Mouse (Mus musculus) adrenal gland (tissue): ENCODE measurements around the gene Hs3st5.

Source experiments
- intact Hi-C: fragments of 180-260 bp; cut with DNase I; formaldehyde crosslinking; loops from one replicate; pipeline ENCODE4 v1.15.1; 2025
- long read RNA-seq, 2 experiments: library from polyadenylated mRNA; unstranded; transcript quantifications; one replicate each; pipeline ENCODE4 v2.0.0; 2020; ENCODE audit warnings: borderline replicate concordance in 1 of 2; ENCODE audit not compliant: insufficient replicate concordance in 1 of 2

Gene Hs3st5
- long read RNA-seq, experiment 1, result 0 reads
- long read RNA-seq, experiment 2, partial matches to known transcripts, result 0 of 2 reads
- long read RNA-seq, experiment 2, other reads (novel, unspliced or antisense), result 0 of 2 reads

DNA sequence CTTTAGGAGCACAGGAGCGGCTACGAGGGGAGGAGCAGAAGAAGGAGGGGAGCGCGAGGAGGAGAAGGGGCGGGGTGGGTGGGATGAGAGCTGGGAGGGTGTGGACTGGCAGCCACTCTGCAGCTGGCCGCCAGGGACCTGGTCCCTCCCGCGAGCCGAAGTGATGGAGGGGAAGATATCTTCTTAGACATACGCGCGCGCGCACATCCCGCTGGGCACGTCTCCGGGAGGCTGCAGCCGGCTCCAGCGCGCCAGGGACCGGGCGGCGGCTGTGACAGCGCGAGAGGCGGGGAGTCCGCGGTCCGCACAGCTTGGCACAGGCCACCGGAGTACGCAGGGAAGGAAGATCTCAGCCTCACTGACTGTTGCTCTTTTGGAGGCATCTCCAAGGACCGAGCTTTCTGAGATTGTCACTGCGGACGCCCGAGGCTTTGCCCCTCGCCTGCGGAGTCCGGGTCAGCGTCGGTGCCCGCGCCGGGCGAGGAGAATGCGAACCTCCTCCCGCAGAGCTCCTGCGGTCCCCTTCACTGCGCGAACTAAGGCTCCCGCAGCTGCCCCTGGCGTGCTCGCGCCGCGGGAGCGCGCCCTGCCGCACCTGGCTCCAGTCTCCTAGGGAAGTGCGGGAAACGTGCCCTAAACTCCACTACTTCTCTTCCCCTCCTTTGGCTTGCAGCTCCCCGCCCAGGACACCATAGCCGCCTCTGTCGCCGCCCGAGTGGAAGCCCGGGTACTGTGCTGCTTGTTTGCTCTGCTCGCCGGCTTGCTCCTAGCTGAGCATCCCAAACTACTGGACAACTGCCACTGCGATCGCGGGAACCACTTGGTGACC lies at the start of gene Hs3st5:
Gene Hs3st5, plus strand, starts transcription at position 88 of the 829 bp plus-strand sequence.
- intact Hi-C loops, result no loop called here

DNA sequence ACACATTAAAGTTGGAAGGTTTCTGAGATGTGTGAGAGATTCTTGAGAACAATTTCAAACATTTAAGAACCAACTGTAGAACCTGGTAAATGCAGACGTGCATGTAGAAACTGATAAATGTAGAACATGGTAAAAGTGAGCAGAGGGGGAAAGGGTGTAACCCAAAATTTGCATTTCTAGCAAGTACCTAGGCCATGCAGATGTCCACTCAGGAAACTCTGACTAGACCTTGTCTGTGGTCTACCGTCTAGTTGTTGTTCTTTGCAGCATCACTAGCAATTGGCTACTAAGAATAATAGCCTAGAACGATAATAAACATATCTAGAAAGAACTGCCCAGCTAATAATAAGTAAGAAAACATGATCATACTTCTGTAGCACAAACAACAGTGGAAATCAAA lies 38.0 kb upstream of the Hs3st5 start:
- intact Hi-C loops, result no loop called here

DNA sequence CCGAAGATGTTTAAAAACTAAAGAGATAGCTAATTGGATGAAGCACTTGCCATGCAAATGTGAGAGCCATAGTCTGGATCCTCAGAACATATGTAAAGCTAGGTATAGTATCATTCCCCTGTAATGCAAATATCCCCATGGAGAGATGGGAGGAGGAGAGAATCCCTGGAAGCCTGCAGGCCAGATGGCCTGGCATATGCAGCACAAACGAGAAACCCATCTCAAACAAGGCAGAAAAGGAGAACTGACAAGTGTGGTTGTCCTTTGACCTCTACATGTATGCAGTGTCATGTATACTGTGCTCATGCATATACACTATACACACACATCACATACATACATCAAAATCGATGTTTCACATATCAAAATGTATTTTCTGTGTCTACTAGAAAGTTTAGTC lies 35.5 kb upstream of the Hs3st5 start:
- intact Hi-C loops, result no loop called here

DNA sequence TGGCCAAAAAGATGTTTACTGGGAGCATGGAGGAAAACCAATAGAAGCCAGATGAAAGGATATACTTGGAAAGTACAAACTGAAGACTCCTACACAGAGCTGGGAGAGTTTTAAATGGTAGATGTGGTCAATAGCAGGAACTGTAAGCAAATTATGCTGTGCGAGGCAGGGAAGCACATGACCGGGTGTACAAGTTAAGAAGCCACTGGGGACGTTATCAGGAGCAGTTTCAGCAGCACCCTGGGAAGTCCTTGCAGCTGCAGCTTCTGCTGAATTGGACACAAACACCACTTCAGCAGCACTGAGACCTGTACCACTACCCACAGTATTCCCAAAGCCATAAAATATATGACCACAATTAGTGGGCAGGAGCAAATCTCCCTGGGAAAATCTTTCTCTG lies 31.8 kb upstream of the Hs3st5 start:
- intact Hi-C loops, result no loop called here

DNA sequence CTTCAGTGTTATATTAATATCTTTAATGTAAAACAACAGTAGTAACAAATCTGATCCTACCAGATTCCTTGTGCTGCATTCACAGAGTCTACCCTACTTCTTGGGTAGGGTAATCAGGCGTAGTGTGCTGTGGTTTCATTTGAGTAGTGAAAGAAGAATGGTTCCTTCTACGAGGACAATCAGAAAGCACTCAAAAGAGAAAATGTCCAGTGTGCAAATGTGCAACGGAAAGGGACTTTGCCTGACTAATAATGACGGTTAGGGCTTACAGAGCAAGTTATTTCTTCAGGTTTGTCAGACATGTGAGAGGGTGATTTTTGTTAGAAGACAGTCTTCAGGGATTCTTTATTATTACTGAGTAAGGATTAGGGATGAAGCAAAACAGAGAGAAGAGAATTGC lies 29.1 kb upstream of the Hs3st5 start:
- intact Hi-C loops, result no loop called here

DNA sequence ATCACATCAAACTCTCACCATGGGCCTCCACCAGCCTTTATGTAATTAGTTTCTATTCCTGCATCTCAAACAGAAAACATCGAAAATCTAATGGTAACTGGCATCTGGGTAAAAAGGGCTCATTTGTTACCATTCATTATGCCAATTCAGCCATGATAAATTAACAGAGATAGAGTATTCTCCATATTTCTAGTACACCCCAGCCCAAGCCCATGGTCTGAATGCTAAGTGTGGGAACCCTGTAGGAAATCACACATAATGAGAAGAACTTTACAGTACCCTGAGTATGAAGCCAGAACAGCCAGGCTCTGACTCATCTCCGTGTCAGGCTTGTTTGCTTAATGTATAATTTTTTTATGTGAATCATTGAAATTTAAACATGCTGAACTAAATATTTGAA lies 23.3 kb upstream of the Hs3st5 start:
- intact Hi-C loops, result no loop called here

DNA sequence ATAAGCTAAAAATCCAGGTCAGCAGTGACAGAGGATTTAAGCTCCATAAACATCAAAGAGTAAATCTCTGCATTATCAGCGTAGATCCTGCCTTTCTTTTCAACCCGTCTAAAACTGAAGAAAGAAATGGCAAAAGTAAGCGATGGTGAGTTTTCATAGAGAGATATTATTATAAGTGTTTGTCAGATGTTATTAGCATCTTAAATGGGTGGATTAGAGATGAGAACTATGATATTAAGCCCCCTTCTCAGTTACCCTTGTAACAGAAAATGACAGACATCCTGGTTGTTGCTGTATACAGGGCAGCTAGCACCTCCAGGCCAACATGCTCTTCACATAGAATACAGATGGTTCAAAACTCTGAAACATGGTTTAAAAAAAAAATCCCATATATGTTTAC lies 22.6 kb upstream of the Hs3st5 start:
- intact Hi-C loops, result no loop called here

DNA sequence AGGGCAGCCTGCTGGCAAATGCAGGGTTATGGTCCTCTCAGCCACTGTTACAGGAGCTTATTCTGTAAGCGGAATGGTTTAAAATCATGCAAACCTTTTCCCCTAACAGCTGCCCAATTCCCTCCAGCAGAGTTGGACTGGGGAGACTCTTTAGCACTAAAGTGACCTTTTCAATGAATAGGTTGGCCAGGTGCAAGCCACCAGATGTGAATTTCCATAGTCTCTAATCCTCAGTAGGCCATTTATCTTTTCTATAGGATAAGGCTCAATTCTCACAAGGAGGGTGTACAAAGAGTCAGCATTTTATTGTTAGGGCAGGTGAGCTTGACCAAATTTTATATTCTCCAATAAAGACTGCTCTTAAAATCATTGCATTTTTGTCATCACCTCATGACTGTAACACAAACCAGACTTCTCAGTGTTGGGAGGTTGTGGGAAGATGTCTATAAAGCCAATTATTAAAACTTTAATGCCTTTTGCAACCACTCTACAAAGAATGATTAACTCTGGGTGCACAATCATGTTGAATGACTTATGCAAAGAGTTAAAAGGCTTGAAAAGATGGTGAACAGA lies 21.8 kb upstream of the Hs3st5 start:
- intact Hi-C loops, result no loop called here

DNA sequence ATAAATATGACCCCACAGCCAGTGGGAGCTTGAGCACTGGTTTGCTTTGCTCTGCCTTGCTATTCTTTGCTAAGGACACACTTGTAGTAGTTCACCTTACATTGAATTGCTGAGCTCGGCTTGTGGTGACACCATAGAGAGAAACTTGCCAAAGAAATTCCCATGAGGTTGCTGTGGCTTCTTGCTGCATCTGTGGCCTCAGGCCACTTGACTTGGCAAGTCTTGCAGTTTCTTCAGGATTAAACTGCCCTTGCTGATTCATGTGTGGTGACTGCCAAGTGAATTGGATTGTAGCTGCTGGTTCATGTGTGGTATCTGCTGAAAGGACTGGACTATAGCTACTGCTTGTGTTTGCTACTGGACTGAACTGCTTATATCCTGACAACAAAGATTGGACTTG lies 13.0 kb upstream of the Hs3st5 start:
- intact Hi-C loops, result no loop called here

DNA sequence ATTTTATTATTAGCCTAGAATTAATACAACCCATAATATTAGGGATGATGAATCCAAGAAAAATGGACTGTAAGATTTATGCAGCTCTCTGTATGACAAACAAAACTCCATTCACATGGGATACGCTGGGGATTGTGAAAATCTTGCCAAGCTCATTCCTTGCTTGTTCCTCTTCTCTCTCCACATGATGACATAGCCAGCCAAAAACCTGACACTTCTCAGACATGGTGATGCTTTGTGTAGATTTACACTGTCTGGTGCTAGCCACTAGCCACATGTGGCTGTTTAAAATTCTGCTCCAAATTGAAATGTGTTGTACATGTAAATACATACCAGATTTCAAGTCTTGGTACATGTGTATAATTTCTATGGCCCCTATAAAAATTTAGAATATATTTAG lies 6.9 kb upstream of the Hs3st5 start:
- intact Hi-C loops, result no loop called here

DNA sequence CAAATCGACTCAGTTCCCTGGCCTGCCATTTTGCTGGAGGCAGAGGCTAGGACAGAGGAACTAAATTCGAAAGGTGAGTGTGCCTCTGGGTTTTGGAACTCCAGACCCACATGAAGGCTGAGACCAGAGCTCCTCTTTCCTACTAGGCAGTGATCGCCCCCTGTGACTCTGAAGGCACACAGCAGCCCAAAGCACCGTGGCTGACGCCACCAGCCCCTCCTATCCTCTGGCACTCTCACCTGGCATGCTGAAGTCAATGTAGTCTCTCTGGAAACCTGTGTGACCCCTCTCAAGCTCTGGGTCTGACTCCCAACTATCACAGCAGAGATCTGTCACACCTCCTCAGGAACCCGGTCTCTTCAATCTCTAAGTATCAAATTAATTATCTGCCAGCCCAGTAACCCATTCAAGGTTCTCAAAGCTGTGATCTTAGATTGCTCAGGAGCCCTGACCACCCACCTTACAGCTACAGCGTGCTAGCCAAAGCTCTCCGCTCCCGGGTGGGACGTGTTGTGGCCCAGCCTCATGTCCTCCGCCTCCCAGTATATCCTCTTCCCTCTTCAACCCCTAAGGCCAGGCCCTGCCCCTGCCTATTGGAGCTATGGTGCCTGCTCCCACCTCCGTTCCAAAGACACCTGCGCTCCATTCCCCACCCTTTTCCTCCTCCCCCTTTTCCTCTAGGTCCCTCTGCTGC lies 434 bp upstream of the Hs3st5 start:
- intact Hi-C loops, result no loop called here

DNA sequence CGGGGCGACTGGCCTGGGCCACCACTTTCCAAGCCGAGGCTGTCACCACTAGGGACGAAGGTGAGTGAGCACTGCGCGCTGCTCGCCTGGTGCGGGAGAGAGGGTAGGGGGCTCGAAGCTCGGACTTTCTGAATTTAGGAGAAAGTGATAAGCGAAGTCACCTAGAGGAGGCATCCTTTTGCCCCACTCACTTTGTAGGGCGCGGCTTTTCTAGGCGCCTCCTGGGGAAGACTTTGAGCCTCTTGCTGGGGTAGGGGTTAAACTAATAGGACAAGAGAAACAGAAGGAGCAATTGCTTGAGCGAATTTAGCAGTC lies 899 bp downstream of the Hs3st5 start:
- intact Hi-C loops, result no loop called here

DNA sequence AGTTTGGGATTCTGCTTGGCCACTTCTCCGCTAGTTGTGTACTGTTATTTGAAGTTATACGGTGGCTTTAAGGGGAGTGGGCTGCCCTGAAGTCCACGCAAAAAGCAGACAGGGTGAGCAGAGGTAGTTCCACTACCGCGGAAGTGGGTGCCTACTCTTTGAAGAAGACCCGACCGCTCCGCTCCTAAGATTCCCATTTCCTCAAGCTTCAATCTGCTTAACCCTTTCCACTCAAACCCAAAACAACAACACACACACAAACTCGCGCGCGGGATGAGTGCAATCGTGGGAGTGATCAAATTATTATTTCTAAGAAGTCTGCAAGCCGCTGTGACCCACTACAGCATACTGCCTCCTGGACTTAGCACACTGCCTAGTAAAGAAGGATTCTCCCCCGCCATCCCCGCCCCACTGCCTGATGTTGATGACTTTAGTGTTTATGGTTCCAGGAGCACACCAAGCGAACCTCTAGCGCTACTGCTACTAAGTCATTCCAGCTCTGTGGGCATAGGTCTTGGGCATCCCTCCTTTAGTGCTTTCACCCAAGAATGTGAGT lies 1.5 kb downstream of the Hs3st5 start:
- intact Hi-C loops, result no loop called here

DNA sequence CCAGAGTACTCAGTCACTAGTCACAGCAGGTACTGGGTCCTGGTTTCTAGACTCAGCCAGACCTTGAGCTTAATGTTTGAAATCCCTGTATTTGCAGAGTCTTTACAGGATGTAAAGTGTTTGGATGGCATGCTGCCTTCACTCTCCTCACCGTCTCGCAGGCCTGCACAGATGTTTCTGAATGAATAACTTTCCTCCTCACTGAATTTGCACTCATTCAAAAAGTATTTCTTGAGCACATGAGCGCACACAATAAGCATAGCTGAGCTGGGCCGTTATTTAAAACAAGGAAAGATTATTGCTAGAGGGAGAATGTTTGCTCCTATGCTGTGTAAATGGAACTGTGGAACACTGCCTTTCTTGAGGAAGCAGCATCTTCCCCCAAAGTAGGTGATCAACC lies 2.9 kb downstream of the Hs3st5 start:
- intact Hi-C loops, result no loop called here

DNA sequence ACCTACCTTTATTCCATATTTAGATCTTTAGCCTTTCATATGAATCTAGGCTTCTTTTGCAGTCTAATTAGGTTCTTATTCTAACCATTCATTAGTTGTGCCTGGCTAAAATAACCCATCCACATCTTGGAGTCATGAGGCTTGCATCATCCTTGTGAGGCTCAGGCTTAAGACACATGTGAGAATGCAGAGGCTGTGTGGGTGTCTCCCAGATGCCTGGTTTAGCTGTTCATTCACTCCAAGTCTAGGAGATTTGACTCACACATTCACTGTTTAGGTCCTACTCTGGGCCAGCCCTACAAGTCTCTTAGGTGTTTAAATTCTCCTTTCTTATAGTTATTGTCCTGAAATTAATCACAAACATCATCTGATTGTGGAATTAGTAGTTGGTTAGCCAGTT lies 17.3 kb downstream of the Hs3st5 start:
- intact Hi-C loops, result no loop called here

DNA sequence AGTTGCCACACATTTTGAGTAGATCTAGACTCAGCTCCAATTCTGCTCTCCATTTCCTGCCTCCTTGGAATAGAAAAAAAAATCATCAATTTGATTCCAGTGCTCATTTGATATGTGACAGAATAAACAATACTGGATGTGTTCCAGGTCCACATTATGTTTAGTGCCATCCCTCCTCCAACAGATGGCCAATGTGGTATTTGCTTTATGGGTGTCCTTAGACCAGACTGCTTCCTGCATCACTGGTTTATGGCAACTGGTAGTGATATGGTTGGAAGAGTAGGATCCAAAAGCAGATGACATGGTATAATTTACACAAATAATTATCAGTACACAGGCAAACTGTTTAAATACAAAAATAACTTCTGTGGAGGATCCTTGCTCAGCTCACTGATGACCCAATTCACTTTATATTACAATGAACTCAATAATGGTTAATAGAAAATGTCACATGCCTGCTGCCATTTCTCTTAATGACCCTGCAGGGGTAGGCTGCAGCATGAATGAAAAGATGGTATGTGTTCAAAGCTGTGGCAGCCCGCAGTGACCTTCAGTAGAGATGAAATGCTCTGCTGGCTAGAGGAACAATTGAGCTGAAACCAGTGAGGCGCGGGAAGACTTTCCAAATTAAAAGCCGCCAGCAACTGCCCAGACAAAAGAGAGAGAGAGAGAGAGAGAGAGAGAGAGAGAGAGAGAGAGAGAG lies 27.2 kb downstream of the Hs3st5 start:
- intact Hi-C loops, result no loop called here

DNA sequence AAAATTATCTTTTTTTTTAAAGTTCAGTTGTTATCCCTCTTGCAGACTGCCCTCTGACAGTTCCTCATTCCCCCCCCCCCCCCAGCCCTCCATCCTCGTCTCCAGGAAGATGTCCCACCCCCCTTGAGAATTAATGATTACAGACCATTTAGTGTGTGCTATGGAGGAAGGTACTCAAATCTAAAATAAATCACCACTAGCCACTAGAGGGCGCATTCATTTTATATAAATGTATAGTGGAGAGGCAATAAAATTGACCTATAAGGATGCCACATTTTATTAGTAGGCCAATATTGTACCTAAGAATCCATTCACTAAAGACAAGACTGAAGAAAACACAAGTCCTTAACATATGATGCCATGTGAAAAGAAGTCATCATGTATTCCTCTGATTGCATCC lies 40.0 kb downstream of the Hs3st5 start:
- intact Hi-C loops, result loop anchor here (5.0 kb wide), 1 partner anchor 246 kb away; no protein-coding TSS in a partner anchor

DNA sequence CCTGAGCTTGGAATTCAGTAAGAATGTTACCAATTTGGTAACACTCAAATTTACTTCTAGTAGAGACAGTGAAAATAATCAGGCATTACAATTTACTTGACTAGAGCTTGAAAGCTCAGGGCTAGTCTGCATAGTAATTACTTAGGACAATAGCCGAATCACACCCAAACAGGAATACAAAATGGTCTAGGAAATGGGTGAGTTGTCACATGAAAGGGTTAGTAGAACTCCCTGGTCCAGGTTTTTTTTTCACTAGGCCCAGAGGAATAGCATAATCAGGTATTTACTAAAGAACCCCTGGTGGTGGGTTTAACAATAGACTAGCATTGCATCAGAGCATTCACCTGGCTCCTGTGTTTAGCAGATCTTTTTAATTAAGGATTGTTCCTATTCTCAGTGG lies 41.1 kb downstream of the Hs3st5 start:
- intact Hi-C loops, result loop anchor here (5.0 kb wide), 1 partner anchor 245 kb away; no protein-coding TSS in a partner anchor

DNA sequence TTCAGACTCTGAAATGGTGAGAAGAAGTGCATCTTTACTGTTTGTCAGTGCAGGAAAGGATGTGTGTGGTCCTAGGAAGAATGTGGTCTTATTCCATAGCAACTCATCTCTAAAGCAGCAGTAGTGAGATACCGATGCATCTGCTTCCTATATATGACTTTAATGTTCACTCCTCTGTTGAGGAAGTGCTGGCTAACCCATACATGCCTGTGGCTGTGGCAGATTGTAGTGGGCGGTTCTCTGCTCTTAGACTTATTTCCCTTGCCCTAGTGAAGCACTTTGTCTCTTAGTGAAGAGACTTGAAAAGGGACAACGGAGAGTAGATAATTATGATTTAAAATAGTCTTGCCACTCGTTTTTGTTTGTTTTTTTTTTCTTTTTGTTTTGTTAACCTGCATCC lies 47.4 kb downstream of the Hs3st5 start:
- intact Hi-C loops, result no loop called here

DNA sequence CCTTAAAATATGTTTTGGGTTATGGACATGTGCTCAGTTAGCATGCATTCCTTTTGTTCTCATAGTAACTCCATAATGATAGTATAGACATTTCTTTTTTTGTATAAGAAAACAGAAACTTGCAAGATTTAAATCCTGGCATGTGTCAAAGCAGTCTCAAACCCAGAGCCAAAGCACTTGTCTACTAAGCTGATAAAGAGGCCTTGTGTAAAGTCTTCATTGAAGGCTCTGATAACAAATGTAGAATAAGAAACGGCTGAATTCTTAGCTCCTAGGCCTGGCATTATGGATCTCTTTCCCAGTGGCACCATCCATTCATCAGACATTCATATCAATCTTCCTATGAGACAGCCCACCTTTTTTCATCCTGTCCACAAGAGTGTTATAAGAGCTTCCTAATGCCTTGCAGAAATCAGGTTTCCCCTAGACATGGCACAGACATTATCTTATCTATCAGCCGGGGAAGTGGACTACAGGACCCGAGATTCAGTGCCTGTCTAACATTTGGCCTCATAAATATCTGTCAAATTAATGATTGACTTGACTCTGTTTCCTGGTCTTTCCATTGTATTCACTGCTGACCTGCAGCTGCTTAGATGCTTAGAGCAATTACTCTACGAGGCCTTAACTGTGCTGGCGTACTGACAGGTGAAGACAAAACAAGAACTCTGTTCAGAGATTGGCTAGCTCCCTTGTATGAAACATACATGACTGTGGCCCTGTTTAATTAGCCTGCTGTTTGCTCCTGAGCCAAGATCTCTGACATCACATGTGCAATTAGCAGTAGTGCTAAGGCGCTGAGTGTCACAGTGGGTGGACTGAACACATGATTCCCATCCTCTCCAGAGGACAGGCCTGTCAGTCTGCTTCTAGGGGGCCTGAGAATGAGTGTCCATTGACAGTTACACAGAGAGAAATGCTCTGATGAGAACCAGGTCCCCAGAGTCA lies 48.6 kb downstream of the Hs3st5 start:
- intact Hi-C loops, result no loop called here
